Comparison of ENCODE assay signal across 8 mouse cellular contexts in the genomic region with DNA sequence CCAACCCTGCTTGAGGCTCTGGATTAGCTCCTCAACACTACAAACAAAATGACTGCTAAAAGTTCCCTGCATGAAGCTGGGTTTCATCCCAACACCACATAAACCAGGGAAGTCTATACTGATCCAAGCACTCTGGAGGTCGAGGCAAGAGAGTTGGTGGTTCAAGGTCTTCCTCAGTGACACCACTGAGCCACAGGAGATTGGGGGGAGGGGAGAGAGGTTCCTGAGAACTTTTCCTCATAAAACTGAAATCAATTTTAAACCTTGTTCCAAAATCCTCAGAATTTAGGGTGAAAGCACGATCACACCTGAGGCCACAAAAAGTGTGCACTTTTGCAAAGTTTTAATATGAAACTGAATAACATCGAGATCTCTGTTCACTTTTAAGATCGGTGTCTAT. TPM values are rescaled to one million over a fixed set of nuclear protein-coding genes. Genes with fewer than 3 reads are reported as not detected.
DNase-seq lines count a peak whose midpoint lies in the region; ATAC-seq and TF ChIP-seq lines count a peak whose summit lies in the region.

No protein-coding gene starts in this region.

- peak overlapping the region; percentile 82 for H3K4me2 ChIP-seq in lung, embryonic 14.5 days
- peak overlapping the region; percentile 65 for H3K4me2 ChIP-seq in forebrain, embryonic 12.5 days
- peak overlapping the region; percentile 87 for H3K4me2 ChIP-seq in neural tube, embryonic 13.5 days

- no peaks in the 10 kb centered on the region for H3K36me3 ChIP-seq in lung, embryonic 14.5 days (ENCODE audit: insufficient read depth)
- no peaks in the 10 kb centered on the region for H3K36me3 ChIP-seq in forebrain, embryonic 12.5 days (replicated peaks)
- no peaks in the 10 kb centered on the region for H3K36me3 ChIP-seq in limb, embryonic 10.5 days
- no peaks in the 10 kb centered on the region for H3K36me3 ChIP-seq in neural tube, embryonic 13.5 days

- 61% methylated on average over 4 of the region's 4 CpGs for WGBS in lung, embryonic 14.5 days
- 75% methylated on average over 4 of the region's 4 CpGs for WGBS in forebrain, embryonic 12.5 days
- WGBS in limb, embryonic 10.5 days, result 72% methylated on average over 4 of the region's 4 CpGs
- whole genome bisulfite sequencing in neural tube, embryonic 13.5 days, result 80% methylated on average over 4 of the region's 4 CpGs

- H3K9me3 ChIP-seq in lung, embryonic 14.5 days (ENCODE audit: low read depth, low read length), result no peaks in the 10 kb centered on the region
- no peaks in the 10 kb centered on the region for H3K9me3 ChIP-seq in forebrain, embryonic 12.5 days
- H3K9me3 ChIP-seq in limb, embryonic 10.5 days (replicated peaks), result no peaks in the 10 kb centered on the region
- H3K9me3 ChIP-seq in neural tube, embryonic 13.5 days, result no peaks in the 10 kb centered on the region

- peak overlapping the region; percentile 91 for H3K9ac ChIP-seq in lung, embryonic 14.5 days
- H3K9ac ChIP-seq in forebrain, embryonic 12.5 days, result no peak overlapping the region; the same call in 1 of the 2 replicates
- peak overlapping the region; percentile 31; the same call in 1 of the 2 replicates for H3K9ac ChIP-seq in neural tube, embryonic 13.5 days

- H3K4me3 ChIP-seq in lung, embryonic 14.5 days (ENCODE audit: low read depth, low read length), result peak overlapping the region; percentile 82
- no peak overlapping the region for H3K4me3 ChIP-seq in forebrain, embryonic 12.5 days (replicated peaks)
- peak overlapping the region; percentile 87 for H3K4me3 ChIP-seq in limb, embryonic 10.5 days
- peak overlapping the region; percentile 84 for H3K4me3 ChIP-seq in neural tube, embryonic 13.5 days

- no peak for ATAC-seq in lung, embryonic 14.5 days (ENCODE audit: insufficient read depth)
- ATAC-seq in forebrain, embryonic 12.5 days (ENCODE audit: low FRiP score), result no peak
- ATAC-seq in neural tube, embryonic 13.5 days (ENCODE audit: low read depth), result no peak

- H3K27ac ChIP-seq in lung, embryonic 14.5 days (ENCODE audit: low read depth), result no peak overlapping the region
- no peak overlapping the region for H3K27ac ChIP-seq in forebrain, embryonic 12.5 days
- H3K27ac ChIP-seq in limb, embryonic 10.5 days, result no peak overlapping the region
- H3K27ac ChIP-seq in neural tube, embryonic 13.5 days (replicated peaks), result no peak overlapping the region

- H3K27me3 ChIP-seq in lung, embryonic 14.5 days (ENCODE audit: insufficient read depth, low read length), result no peaks in the 10 kb centered on the region
- H3K27me3 ChIP-seq in forebrain, embryonic 12.5 days, result no peaks in the 10 kb centered on the region
- no peaks in the 10 kb centered on the region for H3K27me3 ChIP-seq in limb, embryonic 10.5 days (ENCODE audit: low read depth, poor library complexity, severe bottlenecking)
- no peaks in the 10 kb centered on the region for H3K27me3 ChIP-seq in neural tube, embryonic 13.5 days

- H3K4me1 ChIP-seq in lung, embryonic 14.5 days (ENCODE audit: insufficient read depth), result peaks cover 4% of the 10 kb centered on the region; the same call in 1 of the 2 replicates
- H3K4me1 ChIP-seq in forebrain, embryonic 12.5 days, result peaks cover 27% of the 10 kb centered on the region
- peaks cover 30% of the 10 kb centered on the region for H3K4me1 ChIP-seq in limb, embryonic 10.5 days
- peaks cover 37% of the 10 kb centered on the region for H3K4me1 ChIP-seq in neural tube, embryonic 13.5 days (replicated peaks)

- no peak for DNase-seq in lung, embryonic 14.5 days
- no peak for DNase-seq in lung, postnatal 14 days
- DNase-seq in limb, embryonic 10.5 days (ENCODE audit: low spot score), result no peak
- DNase-seq in right cerebral cortex, adult 2 months (ENCODE audit: low spot score in 2 of 2), result no peak
- DNase-seq in embryo, embryonic 11 days, result no peak
- DNase-seq in cerebellum, postnatal 10 days, result no peak

- no peak for TF ChIP-seq CTCF in lung, embryonic 14.5 days (IDR thresholded peaks at IDR 0.05; ENCODE audit: low read depth)

RNA-seq across cellular contexts. Expression of a gene that starts 1.8 kb away (rescaled TPM):
- polyA plus RNA-seq in lung, embryonic 14.5 days (2014; fragmentation: Nextera tagmentation; extraction: Ambion mirVana), result 94.3 and 95.5 TPM in 2 replicates
- 71.0 and 81.6 TPM in 2 replicates for polyA plus RNA-seq in forebrain, embryonic 12.5 days (2016; fragmentation: Nextera tagmentation; extraction: Ambion mirVana)
- 67.3 and 71.6 TPM in 2 replicates for polyA plus RNA-seq in limb, embryonic 10.5 days (2016; fragmentation: Nextera tagmentation; extraction: Ambion mirVana)
- 92.6 and 105 TPM in 2 replicates for polyA plus RNA-seq in neural tube, embryonic 13.5 days (2015; fragmentation: Nextera tagmentation; extraction: Ambion mirVana)
